Mouse (Mus musculus): Measurements from ENCODE around the gene Lypd6b. TPM values are rescaled to one million over a fixed set of nuclear protein-coding genes. Genes with fewer than 3 reads are reported as not detected.

Gene Lypd6b
- total and polyA plus RNA-seq, 2 experiments = not detected

DNA sequence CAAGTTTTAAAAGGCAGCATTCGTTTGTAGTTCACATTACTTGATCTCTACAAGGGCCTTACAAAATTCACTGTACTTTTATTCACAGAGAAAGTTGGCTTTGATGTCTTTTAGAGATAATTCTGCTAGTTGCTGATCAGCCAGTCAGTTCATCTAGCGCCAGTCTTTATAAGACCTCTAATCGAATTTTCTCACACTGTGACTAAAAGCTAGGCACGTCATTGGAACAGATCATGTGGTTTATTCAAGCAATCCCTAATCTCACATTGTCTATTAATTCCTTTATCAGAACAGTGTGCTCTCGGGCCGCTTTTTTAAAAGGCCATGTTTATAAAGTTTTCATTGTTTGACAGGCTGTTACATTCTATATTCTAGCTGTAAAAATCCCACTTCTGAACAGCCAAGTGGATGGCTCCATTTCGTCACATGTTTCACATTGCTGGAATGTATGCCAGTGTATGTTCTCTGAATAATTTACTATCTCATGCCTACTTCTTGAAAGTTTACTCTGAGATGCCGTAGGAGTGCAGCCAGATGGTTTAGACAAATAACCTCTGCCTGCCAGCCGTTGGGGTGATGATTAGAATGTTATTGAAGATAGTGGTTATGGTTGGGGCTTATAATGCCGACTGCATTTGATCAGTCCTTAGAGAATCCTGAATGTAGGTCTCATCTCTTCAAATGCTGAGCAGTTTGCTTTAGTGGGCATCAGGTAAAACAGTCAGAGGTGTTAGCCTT lies 14.1 kb upstream of the Lypd6b start:
- Histone ChIP-seq H3K4me1 (ENCODE audit: control insufficient read depth, insufficient read depth, low read length) (no peaks in the 10 kb centered on the region), H3K9ac (ENCODE audit: low read depth, low read length) (no peak overlapping the region), H3K27ac (replicated peaks; ENCODE audit: insufficient read depth, low read depth, low read length) (no peak overlapping the region), H3K4me3 (ENCODE audit: insufficient read depth, low read depth, low read length) (no peak overlapping the region), H3K36me3 (ENCODE audit: control insufficient read depth, insufficient read depth, low read length) (no peaks in the 10 kb centered on the region), H3K79me2 (ENCODE audit: control insufficient read depth, insufficient read depth, low read length) (no peaks in the 10 kb centered on the region), H3K27me3 (ENCODE audit: control insufficient read depth, insufficient read depth, low read length) (no peaks in the 10 kb centered on the region)
- WGBS = 79% methylated on average over 10 of the region's 10 CpGs
- TF ChIP-seq POLR2A (IDR thresholded peaks at IDR 0.05; ENCODE audit: extremely low read depth, insufficient read depth, low read length) (no peak), CTCF (IDR thresholded peaks at IDR 0.05; ENCODE audit: low read depth, low read length) (no peak)
- DNase-seq (ENCODE audit: extremely low read depth, low read depth, low spot score) = no peak

DNA sequence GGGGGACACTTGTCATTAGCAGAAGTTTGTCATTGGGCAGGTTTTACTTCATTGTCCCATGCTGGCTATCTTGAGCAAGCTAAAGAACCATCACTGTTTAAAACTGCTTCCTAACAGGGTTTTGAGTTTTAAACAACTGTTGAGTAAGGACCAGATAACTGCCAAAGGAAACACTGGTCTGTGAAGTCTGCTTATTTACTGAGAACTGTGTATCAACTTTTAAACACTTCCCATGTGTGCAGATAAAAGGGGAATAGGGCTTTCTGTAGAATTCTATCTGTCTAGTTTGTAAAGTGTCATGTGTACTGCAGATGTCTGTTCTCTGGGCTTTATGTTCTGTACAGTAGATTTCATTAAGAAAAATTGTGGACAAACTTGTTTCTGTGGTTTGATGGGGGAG lies 13.3 kb upstream of the Lypd6b start:
- no peaks in the 10 kb centered on the region for H3K27me3 ChIP-seq (ENCODE audit: control insufficient read depth, insufficient read depth, low read length)
- no peak overlapping the region for H3K4me3 ChIP-seq (ENCODE audit: insufficient read depth, low read depth, low read length)
- TF ChIP-seq POLR2A (IDR thresholded peaks at IDR 0.05; ENCODE audit: extremely low read depth, insufficient read depth, low read length) (no peak), CTCF (IDR thresholded peaks at IDR 0.05; ENCODE audit: low read depth, low read length) (no peak)
- H3K4me1 ChIP-seq (ENCODE audit: control insufficient read depth, insufficient read depth, low read length) = no peaks in the 10 kb centered on the region
- no peaks in the 10 kb centered on the region for H3K36me3 ChIP-seq (ENCODE audit: control insufficient read depth, insufficient read depth, low read length)
- no peak overlapping the region for H3K27ac ChIP-seq (replicated peaks; ENCODE audit: insufficient read depth, low read depth, low read length)
- H3K79me2 ChIP-seq (ENCODE audit: control insufficient read depth, insufficient read depth, low read length) = no peaks in the 10 kb centered on the region
- no peak overlapping the region for H3K9ac ChIP-seq (ENCODE audit: low read depth, low read length)
- DNase-seq (ENCODE audit: extremely low read depth, low read depth, low spot score) = no peak

GRCm38 (mm10) chr2:49775187-49775586 lies 12.3 kb upstream of the Lypd6b start:
- no peak overlapping the region for H3K4me3 ChIP-seq (ENCODE audit: insufficient read depth, low read depth, low read length)
- WGBS = 86% methylated on average over 4 of the region's 4 CpGs
- TF ChIP-seq CTCF (IDR thresholded peaks at IDR 0.05; ENCODE audit: low read depth, low read length) = no peak
- TF ChIP-seq POLR2A (IDR thresholded peaks at IDR 0.05; ENCODE audit: extremely low read depth, insufficient read depth, low read length) = no peak
- H3K4me1 ChIP-seq (ENCODE audit: control insufficient read depth, insufficient read depth, low read length) = no peaks in the 10 kb centered on the region
- H3K27ac ChIP-seq (replicated peaks; ENCODE audit: insufficient read depth, low read depth, low read length) = no peak overlapping the region
- no peaks in the 10 kb centered on the region for H3K79me2 ChIP-seq (ENCODE audit: control insufficient read depth, insufficient read depth, low read length)
- no peaks in the 10 kb centered on the region for H3K36me3 ChIP-seq (ENCODE audit: control insufficient read depth, insufficient read depth, low read length)
- no peak overlapping the region for H3K9ac ChIP-seq (ENCODE audit: low read depth, low read length)
- no peak for DNase-seq (ENCODE audit: extremely low read depth, low read depth, low spot score)
- H3K27me3 ChIP-seq (ENCODE audit: control insufficient read depth, insufficient read depth, low read length) = no peaks in the 10 kb centered on the region

DNA sequence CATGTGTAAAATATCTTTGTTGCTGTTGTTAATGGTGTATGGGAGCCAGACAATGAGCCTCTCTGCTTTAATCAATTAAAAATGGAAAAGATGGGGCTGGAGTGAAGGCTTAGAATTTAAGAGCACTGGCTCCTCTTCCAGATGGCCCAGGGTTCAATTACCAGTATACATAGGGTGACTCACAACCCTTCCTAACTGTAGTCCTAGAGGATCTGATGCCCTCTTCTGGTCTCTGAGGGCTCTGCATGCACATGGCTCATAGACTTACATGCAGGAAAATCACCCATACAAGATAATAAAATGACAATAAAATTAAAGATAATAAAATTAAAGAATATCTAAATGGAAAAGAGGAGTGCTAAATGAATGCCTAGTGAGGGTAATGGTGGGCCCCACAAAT lies 11.8 kb upstream of the Lypd6b start:
- H3K27me3 ChIP-seq (ENCODE audit: control insufficient read depth, insufficient read depth, low read length) = no peaks in the 10 kb centered on the region
- no peak for TF ChIP-seq CTCF (IDR thresholded peaks at IDR 0.05; ENCODE audit: low read depth, low read length)
- no peak for TF ChIP-seq POLR2A (IDR thresholded peaks at IDR 0.05; ENCODE audit: extremely low read depth, insufficient read depth, low read length)
- H3K9ac ChIP-seq (ENCODE audit: low read depth, low read length) = no peak overlapping the region
- no peak overlapping the region for H3K4me3 ChIP-seq (ENCODE audit: insufficient read depth, low read depth, low read length)
- DNase-seq (ENCODE audit: extremely low read depth, low read depth, low spot score) = no peak
- H3K36me3 ChIP-seq (ENCODE audit: control insufficient read depth, insufficient read depth, low read length) = no peaks in the 10 kb centered on the region
- H3K79me2 ChIP-seq (ENCODE audit: control insufficient read depth, insufficient read depth, low read length) = no peaks in the 10 kb centered on the region
- H3K27ac ChIP-seq (replicated peaks; ENCODE audit: insufficient read depth, low read depth, low read length) = no peak overlapping the region
- H3K4me1 ChIP-seq (ENCODE audit: control insufficient read depth, insufficient read depth, low read length) = no peaks in the 10 kb centered on the region

DNA sequence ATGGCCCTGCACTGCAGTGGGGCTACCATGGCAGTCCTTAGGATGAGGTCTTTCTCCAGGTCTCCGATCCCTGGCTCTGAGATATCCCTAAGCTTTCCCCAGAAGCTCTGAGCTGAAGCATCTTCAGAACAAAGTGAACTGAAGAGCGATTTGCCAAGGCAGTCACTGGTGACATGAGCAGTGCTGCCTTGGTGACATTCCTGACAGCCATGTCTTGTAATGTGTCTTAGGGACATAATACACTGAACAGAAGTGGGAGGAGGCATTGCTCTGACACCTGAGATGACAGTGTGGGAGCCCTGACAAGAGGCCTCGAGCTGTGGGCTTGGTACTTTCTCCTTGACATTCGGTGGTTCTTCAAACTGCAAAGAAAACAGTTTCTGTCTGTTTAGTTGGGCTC lies 11.1 kb upstream of the Lypd6b start:
- H3K27ac ChIP-seq (replicated peaks; ENCODE audit: insufficient read depth, low read depth, low read length) = no peak overlapping the region
- WGBS = 81% methylated on average over 4 of the region's 4 CpGs

GRCm38 (mm10) chr2:49788051-49788418 lies 547 bp downstream of the Lypd6b start:
- WGBS = 5% methylated on average over 14 of the region's 14 CpGs
- Histone ChIP-seq H3K36me3 (ENCODE audit: control insufficient read depth, insufficient read depth, low read length) (no peaks in the 10 kb centered on the region), H3K9ac (ENCODE audit: low read depth, low read length) (no peak overlapping the region), H3K4me1 (ENCODE audit: control insufficient read depth, insufficient read depth, low read length) (no peaks in the 10 kb centered on the region), H3K27ac (replicated peaks; ENCODE audit: insufficient read depth, low read depth, low read length) (no peak overlapping the region), H3K27me3 (ENCODE audit: control insufficient read depth, insufficient read depth, low read length) (peaks cover 10% of the 10 kb centered on the region), H3K4me3 (ENCODE audit: insufficient read depth, low read depth, low read length) (no peak overlapping the region), H3K79me2 (ENCODE audit: control insufficient read depth, insufficient read depth, low read length) (no peaks in the 10 kb centered on the region)
- TF ChIP-seq POLR2A (IDR thresholded peaks at IDR 0.05; ENCODE audit: extremely low read depth, insufficient read depth, low read length) = no peak
- TF ChIP-seq CTCF (IDR thresholded peaks at IDR 0.05; ENCODE audit: low read depth, low read length) = no peak
- DNase-seq (ENCODE audit: extremely low read depth, low read depth, low spot score) = no peak

More for the DNA sequence above, 11.1 kb upstream of the Lypd6b start:
- DNase-seq (ENCODE audit: extremely low read depth, low read depth, low spot score) = no peak
- TF ChIP-seq CTCF (IDR thresholded peaks at IDR 0.05; ENCODE audit: low read depth, low read length) (no peak), POLR2A (IDR thresholded peaks at IDR 0.05; ENCODE audit: extremely low read depth, insufficient read depth, low read length) (no peak)
- Histone ChIP-seq H3K4me3 (ENCODE audit: insufficient read depth, low read depth, low read length) (no peak overlapping the region), H3K27me3 (ENCODE audit: control insufficient read depth, insufficient read depth, low read length) (no peaks in the 10 kb centered on the region), H3K36me3 (ENCODE audit: control insufficient read depth, insufficient read depth, low read length) (no peaks in the 10 kb centered on the region), H3K79me2 (ENCODE audit: control insufficient read depth, insufficient read depth, low read length) (no peaks in the 10 kb centered on the region), H3K9ac (ENCODE audit: low read depth, low read length) (no peak overlapping the region), H3K4me1 (ENCODE audit: control insufficient read depth, insufficient read depth, low read length) (no peaks in the 10 kb centered on the region)
